Mouse (Mus musculus) liver, embryonic 14.5 days (tissue): ENCODE measurements around the gene Mapk10. TPM values are rescaled to one million over a fixed set of nuclear protein-coding genes. Genes with fewer than 3 reads are reported as not detected.

ENCODE experiments used
- ATAC-seq: fragments of 200-750 bp; cut with Nextera tagmentation; 2 replicates; pipeline ENCODE4 v1.8.0; 2017; ENCODE audit warnings: moderate number of reproducible peaks, mild to moderate bottlenecking, moderate library complexity; ENCODE audit not compliant: insufficient read depth
- DNase-seq, 3 experiments: peaks; one replicate each; pipeline ENCODE4 v3.0.0-alpha.2; 2012 to 2013; ENCODE audit warnings: low read depth in 3 of 3, low spot score in 3 of 3
- H3K27ac ChIP-seq: fragments of 300-500 bp; sonication (generic); 2 replicates; pipeline ENCODE4 v1.5.1; 2014; ENCODE audit warnings: moderate library complexity, mild to moderate bottlenecking, control low read depth, inconsistent platforms
- H3K27me3 ChIP-seq: fragments of 300-500 bp; sonication (generic); 2 replicates; pipeline ENCODE4 v1.6.1; 2014; ENCODE audit warnings: mild to moderate bottlenecking, low read length, moderate library complexity; ENCODE audit not compliant: control insufficient read depth, insufficient read depth
- H3K36me3 ChIP-seq: fragments of 300-500 bp; sonication (generic); replicated peaks from 2 replicates; pipeline ENCODE4 v1.6.1; 2014; ENCODE audit warnings: low read depth; ENCODE audit not compliant: control insufficient read depth, insufficient read depth
- H3K4me1 ChIP-seq, 2 experiments: fragments of 200-500 bp in 1 of 2; fragments of 300-500 bp in 1 of 2; sonication (generic) in 1 of 2; replicated peaks; 2 replicates each; pipeline ENCODE4 v1.6.1; 2012 to 2014; ENCODE audit warnings: antibody characterized with exemption in 1 of 2, inconsistent platforms in 1 of 2, low read length in 1 of 2; ENCODE audit not compliant: control insufficient read depth in 2 of 2, insufficient read depth in 2 of 2
- H3K4me2 ChIP-seq: fragments of 300-500 bp; sonication (generic); 2 replicates; pipeline ENCODE4 v1.6.1; 2014; ENCODE audit warnings: low read depth, mild to moderate bottlenecking, control low read depth, moderate library complexity
- H3K4me3 ChIP-seq, 2 experiments: fragments of 200-500 bp in 1 of 2; fragments of 300-500 bp in 1 of 2; sonication (generic) in 1 of 2; 2 replicates each; pipeline ENCODE4 v1.5.1; 2012 to 2014; ENCODE audit warnings: low read depth in 2 of 2, low read length in 2 of 2, mild to moderate bottlenecking in 2 of 2, control low read depth in 1 of 2, inconsistent platforms in 1 of 2, moderate library complexity in 1 of 2; ENCODE audit not compliant: insufficient read depth in 1 of 2
- H3K9ac ChIP-seq: fragments of 300-500 bp; sonication (generic); replicated peaks from 2 replicates; pipeline ENCODE4 v1.6.1; 2014; ENCODE audit warnings: mild to moderate bottlenecking, control low read depth, moderate library complexity
- H3K9me3 ChIP-seq: fragments of 300-500 bp; sonication (generic); 2 replicates; pipeline ENCODE4 v1.6.1; 2016; ENCODE audit warnings: low read length, mixed read lengths; ENCODE audit not compliant: control insufficient read depth
- CTCF ChIP-seq: IDR thresholded peaks from 2 replicates; pipeline ENCODE4 v1.5.1; 2016; ENCODE audit warnings: antibody characterized with exemption, low read depth, control low read depth
- EP300 ChIP-seq: IDR thresholded peaks from 2 replicates; pipeline ENCODE4 v1.6.1; 2016; ENCODE audit warnings: antibody characterized with exemption, low read depth
- WGBS: fragments of 180-500 bp; shearing (Covaris S2); extraction: QIAGEN DNeasy Blood & Tissue Kit; methylation state at CpG from one replicate; pipeline ENCODE4 v1.1.7; 2014; ENCODE audit not compliant: insufficient replicate concordance; 5-methylcytosine and 5-hydroxymethylcytosine counted together
- polyA plus RNA-seq, 2 experiments: library from polyadenylated mRNA; depleted of rRNA in 1 of 2; stranded (reverse) in 1 of 2; unstranded in 1 of 2; fragments of >200 nt; fragmentation: Nextera tagmentation in 1 of 2; extraction: Ambion mirVana in 1 of 2; gene quantifications; 2 replicates each; pipeline versions ENCODE4 v1.2.1 to v1.2.3; 2012 to 2014

Mapk10 gene
- polyA plus RNA-seq, 2 experiments = 0.01 TPM; not detected in 1

GRCm38 (mm10) chr5:103020954-103021353, 190.2 kb downstream of the Mapk10 start:
- 45% methylated on average over 3 of the region's 3 CpGs for WGBS
- H3K36me3 ChIP-seq = no peaks in the 10 kb centered on the region
- no peaks in the 10 kb centered on the region for H3K27me3 ChIP-seq
- no peak overlapping the region for H3K4me3 ChIP-seq
- no peak for ATAC-seq
- no peak for DNase-seq
- H3K9me3 ChIP-seq = no peaks in the 10 kb centered on the region
- no peak overlapping the region for H3K9ac ChIP-seq
- no peaks in the 10 kb centered on the region for H3K4me1 ChIP-seq
- TF ChIP-seq CTCF (no peak), EP300 (no peak)
- no peak overlapping the region for H3K27ac ChIP-seq
- no peak overlapping the region for H3K4me2 ChIP-seq

DNA sequence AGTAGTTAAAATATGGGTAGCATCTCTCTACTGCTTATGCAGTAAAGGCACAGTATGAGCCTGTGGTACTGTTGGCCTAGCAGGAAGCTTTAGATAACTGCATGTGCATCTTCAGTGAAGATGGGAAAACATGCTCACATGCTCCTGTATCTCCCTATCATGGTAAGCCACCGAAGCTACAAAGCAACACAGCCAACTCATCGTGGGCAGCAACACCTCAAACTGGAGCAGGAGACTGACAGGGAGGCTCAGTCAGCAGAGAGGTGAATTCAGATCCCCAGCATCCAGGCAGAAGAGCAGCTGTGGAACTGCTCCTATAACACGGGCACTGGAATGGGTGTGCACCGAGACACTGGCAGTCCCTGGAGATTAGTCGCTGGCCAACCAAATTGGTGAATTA, 191.0 kb downstream of the Mapk10 start:
- 67% methylated on average over 5 of the region's 5 CpGs for WGBS
- TF ChIP-seq EP300 (no peak), CTCF (no peak)
- ATAC-seq (no peak), DNase-seq (no peak)
- Histone ChIP-seq H3K9me3 (no peaks in the 10 kb centered on the region), H3K36me3 (no peaks in the 10 kb centered on the region), H3K27ac (no peak overlapping the region), H3K9ac (no peak overlapping the region), H3K4me2 (no peak overlapping the region), H3K4me1 (no peaks in the 10 kb centered on the region), H3K4me3 (no peak overlapping the region), H3K27me3 (no peaks in the 10 kb centered on the region)

DNA sequence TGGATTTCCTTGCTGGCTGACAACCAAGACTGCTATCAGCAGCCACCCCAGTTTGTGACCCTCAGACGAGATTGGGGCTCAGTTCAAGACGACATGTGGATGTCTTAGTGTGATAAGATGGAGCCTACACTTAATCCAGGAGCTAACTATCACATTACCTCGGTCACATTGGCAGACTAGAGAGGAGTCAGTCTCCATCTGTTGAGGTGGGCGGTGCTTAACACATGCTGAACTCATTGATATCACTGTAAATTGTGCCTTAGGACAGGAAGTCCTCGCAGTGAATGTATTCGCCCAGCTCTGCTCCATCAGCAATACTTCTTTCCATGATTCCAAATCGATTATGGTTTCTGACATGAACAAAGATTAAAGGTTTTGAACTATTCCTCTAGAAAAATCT, 193.5 kb downstream of the Mapk10 start:
- DNase-seq = no peak
- Histone ChIP-seq H3K4me1 (no peaks in the 10 kb centered on the region), H3K4me3 (no peak overlapping the region), H3K27me3 (no peaks in the 10 kb centered on the region), H3K9me3 (no peaks in the 10 kb centered on the region), H3K36me3 (no peaks in the 10 kb centered on the region), H3K9ac (no peak overlapping the region), H3K27ac (no peak overlapping the region), H3K4me2 (no peak overlapping the region)
- no peak for ATAC-seq
- TF ChIP-seq EP300 = no peak
- no peak for TF ChIP-seq CTCF
- 47% methylated on average over 7 of the region's 7 CpGs for WGBS

- Histone ChIP-seq H3K9ac (no peak overlapping the region), H3K4me1 (no peaks in the 10 kb centered on the region), H3K4me2 (no peak overlapping the region), H3K27ac (no peak overlapping the region), H3K27me3 (no peaks in the 10 kb centered on the region), H3K9me3 (no peaks in the 10 kb centered on the region), H3K36me3 (no peaks in the 10 kb centered on the region), H3K4me3 (no peak overlapping the region)
- DNase-seq (no peak), ATAC-seq (no peak)
- no peak for TF ChIP-seq CTCF
- TF ChIP-seq EP300 = no peak
- 77% methylated on average over 4 of the region's 4 CpGs for WGBS
These were observed 196.8 kb downstream of the Mapk10 start for GRCm38 (mm10) chr5:103014309-103014708.

GRCm38 (mm10) chr5:103008894-103009293, 202.2 kb downstream of the Mapk10 start:
- 65% methylated on average over 4 of the region's 4 CpGs for WGBS
- H3K36me3 ChIP-seq = no peaks in the 10 kb centered on the region
- H3K27ac ChIP-seq = no peak overlapping the region
- no peaks in the 10 kb centered on the region for H3K4me1 ChIP-seq
- DNase-seq = no peak
- no peaks in the 10 kb centered on the region for H3K27me3 ChIP-seq
- no peak overlapping the region for H3K9ac ChIP-seq
- ATAC-seq = no peak
- no peaks in the 10 kb centered on the region for H3K9me3 ChIP-seq
- H3K4me3 ChIP-seq = no peak overlapping the region
- no peak overlapping the region for H3K4me2 ChIP-seq
- TF ChIP-seq CTCF (no peak), EP300 (no peak)

GRCm38 (mm10) chr5:103002116-103002515, 209.0 kb downstream of the Mapk10 start:
- no peak for TF ChIP-seq CTCF
- H3K27me3 ChIP-seq = no peaks in the 10 kb centered on the region
- 60% methylated on average over 7 of the region's 7 CpGs for WGBS
- H3K4me1 ChIP-seq = no peaks in the 10 kb centered on the region
- H3K9ac ChIP-seq = no peak overlapping the region
- no peaks in the 10 kb centered on the region for H3K9me3 ChIP-seq
- DNase-seq (no peak), ATAC-seq (no peak)
- H3K4me2 ChIP-seq = no peak overlapping the region
- H3K36me3 ChIP-seq = no peaks in the 10 kb centered on the region
- no peak overlapping the region for H3K4me3 ChIP-seq
- H3K27ac ChIP-seq = no peak overlapping the region
